Mouse (Mus musculus) activated CD4-positive, CD25-positive, alpha-beta regulatory T cell, adult 9 weeks (primary cell): Measurements from ENCODE around the gene Sh2d1b2. TPM values are rescaled to one million over a fixed set of nuclear protein-coding genes. Genes with fewer than 3 reads are reported as not detected.

Source experiments
- polyA plus RNA-seq: library from polyadenylated mRNA; unstranded; fragments of 100-300 nt; shearing (Covaris generic); gene quantifications from one replicate; pipeline ENCODE4 v1.2.1, GENCODE M21; 2017

Sh2d1b2 gene
- not detected for polyA plus RNA-seq

DNA sequence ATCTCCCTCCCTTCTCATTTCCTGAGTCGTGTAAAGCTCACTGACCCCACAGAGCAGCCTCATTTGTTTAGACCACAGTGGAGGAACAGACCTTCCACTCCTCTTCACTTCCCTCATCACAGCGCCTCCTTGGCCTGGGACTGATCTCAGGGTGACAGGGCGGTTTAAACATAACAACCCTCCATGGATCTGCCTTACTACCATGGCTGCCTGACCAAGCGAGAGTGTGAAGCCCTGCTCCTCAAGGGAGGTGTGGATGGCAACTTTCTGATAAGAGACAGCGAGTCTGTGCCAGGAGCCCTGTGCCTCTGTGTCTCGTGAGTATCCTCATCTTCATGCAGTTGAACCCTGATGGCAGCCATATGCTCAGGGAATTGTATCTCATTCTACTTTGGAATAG, at the start of gene Sh2d1b2:
Gene Sh2d1b2 (plus strand): TSS at position 62 of the 400 bp plus-strand sequence.

DNA sequence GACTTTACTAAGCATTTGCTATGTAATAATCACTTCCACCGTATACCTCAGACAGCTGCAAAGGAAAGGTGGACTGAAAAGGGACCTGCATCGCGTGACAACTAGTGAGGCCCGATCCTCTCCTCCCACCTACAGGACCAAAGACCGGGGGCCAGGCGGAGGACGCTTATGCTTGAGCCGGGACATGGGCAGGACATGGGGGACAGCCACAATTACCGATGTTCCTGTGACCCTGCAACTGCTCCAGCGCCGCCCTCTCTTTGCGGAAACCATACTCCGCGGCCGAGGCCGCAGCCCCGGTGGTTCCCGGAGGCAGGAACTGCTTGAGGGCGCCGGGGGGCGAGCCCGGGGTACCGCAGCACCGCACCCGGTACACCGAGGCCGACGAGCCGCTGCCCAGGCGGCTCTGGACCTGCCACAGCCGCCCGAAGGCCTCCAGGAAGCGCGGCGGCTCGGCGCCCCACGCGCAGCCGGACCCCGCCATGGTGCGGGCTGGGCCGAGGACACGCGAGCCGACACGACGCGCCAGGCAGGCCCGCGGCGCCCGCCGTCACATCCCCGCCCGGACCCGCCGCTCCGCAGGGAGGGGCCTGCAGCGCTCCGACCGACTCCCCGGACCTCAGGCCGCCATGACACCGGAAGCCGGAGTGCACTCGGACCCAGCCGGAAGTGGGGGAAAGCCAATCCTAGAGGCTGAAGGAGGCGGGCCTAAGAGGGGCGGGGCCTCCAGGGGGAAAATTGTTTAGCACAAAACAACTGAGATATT, 17.6 kb upstream of the Sh2d1b2 start, which contains the start of gene Uhmk1:
Gene Uhmk1 (minus strand): TSS at position 641 of the 766 bp plus-strand sequence.

GRCm38 (mm10) chr1:170277016-170277415, 44.5 kb downstream of the Sh2d1b2 start, which contains the start of gene Sh2d1b1:
TSS of gene Sh2d1b1 (plus strand) at chr1:170277320.

Other genes with a start within 250 kb of the Sh2d1b2 start
- gene Ddr2, start 122.0 kb upstream of the Sh2d1b2 start, polyA plus RNA-seq = not detected
- gene Uap1, start 57.8 kb upstream of the Sh2d1b2 start, polyA plus RNA-seq = 15.9 TPM
- gene Uhmk1, start 17.4 kb upstream of the Sh2d1b2 start, polyA plus RNA-seq = 4.6 TPM
- gene Sh2d1b1, start 44.6 kb downstream of the Sh2d1b2 start, polyA plus RNA-seq = 0.11 TPM
- not detected for gene Gm7694, start 73.6 kb downstream of the Sh2d1b2 start, polyA plus RNA-seq
- not detected for gene Spata46, start 76.1 kb downstream of the Sh2d1b2 start, polyA plus RNA-seq